Mouse (Mus musculus) forebrain, embryonic 10.5 days (tissue): ENCODE data around the gene Birc6. TPM values are rescaled to one million over a fixed set of nuclear protein-coding genes. Genes with fewer than 3 reads are reported as not detected.

ENCODE experiments used
- DNase-seq: peaks from one replicate; pipeline ENCODE4 v3.0.0-alpha.2; 2017; ENCODE audit warnings: low spot score; ENCODE audit errors: extremely low spot score
- H3K27ac ChIP-seq: fragments of 300-500 bp; sonication (generic); 2 replicates; pipeline ENCODE4 v1.5.1; 2016; ENCODE audit warnings: mild to moderate bottlenecking
- H3K27me3 ChIP-seq: fragments of 300-500 bp; sonication (generic); 2 replicates; pipeline ENCODE4 v1.6.1; 2016; ENCODE audit warnings: mild to moderate bottlenecking; ENCODE audit not compliant: poor library complexity, severe bottlenecking
- H3K36me3 ChIP-seq: fragments of 300-500 bp; sonication (generic); replicated peaks from 2 replicates; pipeline ENCODE4 v1.6.1; 2016; ENCODE audit warnings: mild to moderate bottlenecking, moderate library complexity
- H3K4me1 ChIP-seq: fragments of 300-500 bp; sonication (generic); 2 replicates; pipeline ENCODE4 v1.6.1; 2016
- H3K4me3 ChIP-seq: fragments of 300-500 bp; sonication (generic); 2 replicates; pipeline ENCODE4 v1.5.1; 2016; ENCODE audit warnings: mild to moderate bottlenecking, moderate library complexity
- H3K9me3 ChIP-seq: fragments of 300-500 bp; sonication (generic); 2 replicates; pipeline ENCODE4 v1.6.1; 2016; ENCODE audit warnings: mild to moderate bottlenecking, moderate library complexity
- WGBS: fragments of 180-500 bp; shearing (Covaris S2); methylation state at CpG from one replicate; pipeline ENCODE4 v1.1.7; 2016; 5-methylcytosine and 5-hydroxymethylcytosine counted together
- polyA plus RNA-seq: library from polyadenylated mRNA; unstranded; fragments of >200 nt; fragmentation: Nextera tagmentation; extraction: Ambion mirVana; gene quantifications from 2 replicates; pipeline ENCODE4 v1.2.1, GENCODE M21; 2016

The Birc6 gene
- polyA plus RNA-seq, 1 experiment from 2014 or later: 85.0 TPM

DNA sequence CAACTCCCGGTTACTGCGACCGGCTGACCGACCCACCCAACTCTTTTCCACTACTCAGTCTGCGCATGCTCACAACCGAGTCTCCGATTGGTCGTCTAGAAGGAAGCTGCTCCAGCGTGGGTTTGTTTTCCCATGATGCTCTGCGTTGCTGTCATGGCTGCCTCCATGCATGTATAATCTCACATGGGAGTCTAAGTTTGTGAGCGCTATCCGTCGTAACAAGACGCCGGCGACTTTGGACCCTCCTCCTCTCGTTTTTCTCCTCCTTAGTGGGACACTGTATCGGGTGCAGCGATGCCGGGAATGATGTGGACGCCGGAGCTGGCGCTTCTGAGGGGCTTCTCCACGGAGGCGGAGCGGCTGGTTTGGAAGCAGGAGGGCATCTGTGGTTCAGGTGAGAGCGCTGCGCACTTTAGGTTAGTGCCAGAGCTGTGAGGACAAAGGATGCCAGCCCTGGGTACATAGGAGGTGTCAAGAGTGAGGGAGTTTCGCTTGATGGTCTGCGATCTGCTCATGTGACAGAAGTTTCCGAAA, 189.6 kb downstream of the Birc6 start, which contains the start of gene Ttc27:
TSS of gene Ttc27 (plus strand) at position 115 of the 534 bp plus-strand sequence.
- peaks cover 15% of the 10 kb centered on the region for H3K4me1 ChIP-seq
- H3K27me3 ChIP-seq: no peaks in the 10 kb centered on the region
- H3K27ac ChIP-seq: peak within 1 kb of the TSS; percentile 74
- peak; percentile 94 for DNase-seq
- under 1% methylated on average over 31 of the region's 31 CpGs for WGBS
- peaks cover 11% of the 10 kb centered on the region for H3K36me3 ChIP-seq
- peak within 1 kb of the TSS; percentile 93 for H3K4me3 ChIP-seq
- H3K9me3 ChIP-seq: no peaks in the 10 kb centered on the region

- no peak overlapping the region for H3K27ac ChIP-seq
- H3K9me3 ChIP-seq: no peaks in the 10 kb centered on the region
- no peak for DNase-seq
These were observed 204.8 kb downstream of the Birc6 start for GRCm38 (mm10) chr17:74732872-74733271.

DNA sequence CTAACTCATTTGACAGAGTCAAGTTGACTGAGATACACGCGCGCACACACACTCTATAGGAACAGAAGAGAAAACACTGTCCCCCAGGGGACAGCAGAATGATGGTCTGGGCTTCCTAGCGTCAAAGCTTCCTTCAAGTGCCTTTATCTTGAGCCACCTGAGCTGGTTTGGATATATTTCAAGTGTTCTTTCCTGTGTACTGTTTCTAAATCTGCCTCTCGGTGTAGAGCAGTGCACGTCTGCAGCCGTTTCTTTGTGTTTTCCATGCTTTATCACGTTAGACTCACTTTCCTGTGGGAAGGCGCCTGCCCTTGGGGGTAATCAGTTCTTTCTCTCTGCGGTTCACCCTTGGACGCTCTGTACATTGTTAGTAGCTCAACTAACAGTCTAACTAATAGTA, 207.3 kb downstream of the Birc6 start:
- no peak for DNase-seq
- H3K4me3 ChIP-seq: no peak overlapping the region
- H3K36me3 ChIP-seq: peaks cover 16% of the 10 kb centered on the region
- no peak overlapping the region for H3K27ac ChIP-seq
- 93% methylated on average over 11 of the region's 11 CpGs for WGBS
- no peaks in the 10 kb centered on the region for H3K4me1 ChIP-seq
- no peaks in the 10 kb centered on the region for H3K9me3 ChIP-seq
- H3K27me3 ChIP-seq: no peaks in the 10 kb centered on the region

More at GRCm38 (mm10) chr17:74732872-74733271, 204.8 kb downstream of the Birc6 start:
- Histone ChIP-seq H3K36me3 (peaks cover 14% of the 10 kb centered on the region), H3K4me1 (no peaks in the 10 kb centered on the region), H3K4me3 (no peak overlapping the region), H3K27me3 (no peaks in the 10 kb centered on the region)

GRCm38 (mm10) chr17:74749659-74750058, 221.6 kb downstream of the Birc6 start:
- H3K4me3 ChIP-seq: no peak overlapping the region
- H3K9me3 ChIP-seq: no peaks in the 10 kb centered on the region
- H3K27me3 ChIP-seq: no peaks in the 10 kb centered on the region
- H3K4me1 ChIP-seq: no peaks in the 10 kb centered on the region
- DNase-seq: no peak
- peaks cover 16% of the 10 kb centered on the region for H3K36me3 ChIP-seq
- 84% methylated on average over 1 of the region's 1 CpGs for whole genome bisulfite sequencing
- no peak overlapping the region for H3K27ac ChIP-seq

DNA sequence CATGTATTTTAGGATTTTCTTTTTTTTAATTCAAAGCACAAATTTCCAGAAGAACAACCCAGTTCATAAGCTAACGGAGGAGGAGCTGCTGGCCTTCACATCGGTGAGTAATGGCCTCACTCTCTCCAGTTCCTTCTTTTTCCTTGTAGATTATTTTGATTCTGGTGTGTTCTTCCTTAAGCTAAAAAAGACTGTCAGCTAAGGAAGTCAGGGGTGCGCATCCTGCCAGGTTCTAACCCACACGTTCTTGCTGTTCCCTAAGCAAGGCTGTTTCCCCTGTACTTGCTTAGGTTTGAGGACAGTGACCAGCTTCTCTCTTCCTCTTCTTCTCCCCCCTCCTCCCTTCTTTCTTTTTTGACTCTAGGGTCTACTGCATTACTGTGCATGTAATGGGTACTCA, 222.9 kb downstream of the Birc6 start:
- peaks cover 19% of the 10 kb centered on the region for H3K36me3 ChIP-seq
- DNase-seq: no peak
- no peak overlapping the region for H3K27ac ChIP-seq
- H3K9me3 ChIP-seq: no peaks in the 10 kb centered on the region
- no peaks in the 10 kb centered on the region for H3K27me3 ChIP-seq
- no peak overlapping the region for H3K4me3 ChIP-seq
- H3K4me1 ChIP-seq: no peaks in the 10 kb centered on the region
- WGBS: 92% methylated on average over 4 of the region's 4 CpGs

Other genes with a start within 250 kb of the Birc6 start
- gene Memo1, start 232.8 kb upstream of the Birc6 start, polyA plus RNA-seq: 89.7 and 95.9 TPM in 2 replicates
- 303 TPM in 2 replicates for gene Dpy30, start 204.4 kb upstream of the Birc6 start, polyA plus RNA-seq
- 12.6 and 12.7 TPM in 2 replicates for gene Spast, start 189.3 kb upstream of the Birc6 start, polyA plus RNA-seq
- gene Slc30a6, start 132.7 kb upstream of the Birc6 start, polyA plus RNA-seq: 33.8 and 35.4 TPM in 2 replicates
- gene Nlrc4, start 69.2 kb upstream of the Birc6 start, polyA plus RNA-seq: 0.12 and 0.26 TPM in 2 replicates
- 27.0 and 28.6 TPM in 2 replicates for gene Yipf4, start 38.8 kb upstream of the Birc6 start, polyA plus RNA-seq
- gene Ttc27, start 189.4 kb downstream of the Birc6 start, polyA plus RNA-seq: 29.0 and 30.5 TPM in 2 replicates